Mouse (Mus musculus): ENCODE results near the gene Galntl6.

The Galntl6 gene

GRCm38 (mm10) chr8:57962286-57963110, 949.9 kb downstream of the Galntl6 start:
- DNase-seq (ENCODE audit: low spot score in 2 of 2) = no peak

- DNase-seq (ENCODE audit: low spot score in 2 of 2) = no peak
Measured at GRCm38 (mm10) chr8:57959136-57959535, 953.3 kb downstream of the Galntl6 start.

- no peak for DNase-seq (ENCODE audit: low spot score in 2 of 2)
Measured at GRCm38 (mm10) chr8:57958121-57958901, 954.1 kb downstream of the Galntl6 start.

GRCm38 (mm10) chr8:57955501-57955900, 956.9 kb downstream of the Galntl6 start:
- DNase-seq (ENCODE audit: low spot score in 2 of 2) = no peak

GRCm38 (mm10) chr8:57941113-57941512, 971.3 kb downstream of the Galntl6 start:
- DNase-seq (ENCODE audit: low spot score in 2 of 2) = no peak

GRCm38 (mm10) chr8:57939856-57940420, 972.5 kb downstream of the Galntl6 start:
- no peak for DNase-seq (ENCODE audit: low spot score in 2 of 2)

GRCm38 (mm10) chr8:57939177-57939855, 973.1 kb downstream of the Galntl6 start:
- peak; percentile 25 to 30 for DNase-seq (ENCODE audit: low spot score in 2 of 2)

GRCm38 (mm10) chr8:57927074-57927473, 985.4 kb downstream of the Galntl6 start:
- DNase-seq (ENCODE audit: low spot score in 2 of 2) = no peak

- no peak for DNase-seq (ENCODE audit: low spot score in 2 of 2)
Measured at GRCm38 (mm10) chr8:57923556-57923955, 988.9 kb downstream of the Galntl6 start.

GRCm38 (mm10) chr8:57923130-57923529, 989.3 kb downstream of the Galntl6 start:
- DNase-seq (ENCODE audit: low spot score in 2 of 2) = no peak

GRCm38 (mm10) chr8:57922214-57923070, 990.0 kb downstream of the Galntl6 start:
- no peak for DNase-seq (ENCODE audit: low spot score in 2 of 2)

GRCm38 (mm10) chr8:57920326-57920903, 992.0 kb downstream of the Galntl6 start:
- DNase-seq (ENCODE audit: low spot score in 2 of 2) = no peak

GRCm38 (mm10) chr8:57918720-57919640, 993.5 kb downstream of the Galntl6 start:
- DNase-seq (ENCODE audit: low spot score in 2 of 2) = no peak

GRCm38 (mm10) chr8:57893360-57893759, 1019.1 kb downstream of the Galntl6 start:
- DNase-seq (ENCODE audit: low spot score in 2 of 2) = no peak

- no peak for DNase-seq (ENCODE audit: low spot score in 2 of 2)
Measured at GRCm38 (mm10) chr8:57892115-57892514, 1020.3 kb downstream of the Galntl6 start.

GRCm38 (mm10) chr8:57890159-57890558, 1022.3 kb downstream of the Galntl6 start:
- DNase-seq (ENCODE audit: low spot score in 2 of 2) = no peak

GRCm38 (mm10) chr8:57888831-57889230, 1023.6 kb downstream of the Galntl6 start:
- no peak for DNase-seq (ENCODE audit: low spot score in 2 of 2)

GRCm38 (mm10) chr8:57879452-57879851, 1033.0 kb downstream of the Galntl6 start:
- DNase-seq (ENCODE audit: low spot score in 2 of 2) = no peak

- no peak for DNase-seq (ENCODE audit: low spot score in 2 of 2)
Measured at GRCm38 (mm10) chr8:57849074-57849473, 1063.4 kb downstream of the Galntl6 start.
